Mouse (Mus musculus): ENCODE measurements at regions not wholly inside any gene's neighbourhood (a gene's known extent, or its start where the extent isn't known, plus 50 kb on each side); places are given as distances from the start of the nearest gene placed in this dataset.
A peak's percentile ranks its signal among the peaks of the same experiment; 100 is the strongest.

DNA sequence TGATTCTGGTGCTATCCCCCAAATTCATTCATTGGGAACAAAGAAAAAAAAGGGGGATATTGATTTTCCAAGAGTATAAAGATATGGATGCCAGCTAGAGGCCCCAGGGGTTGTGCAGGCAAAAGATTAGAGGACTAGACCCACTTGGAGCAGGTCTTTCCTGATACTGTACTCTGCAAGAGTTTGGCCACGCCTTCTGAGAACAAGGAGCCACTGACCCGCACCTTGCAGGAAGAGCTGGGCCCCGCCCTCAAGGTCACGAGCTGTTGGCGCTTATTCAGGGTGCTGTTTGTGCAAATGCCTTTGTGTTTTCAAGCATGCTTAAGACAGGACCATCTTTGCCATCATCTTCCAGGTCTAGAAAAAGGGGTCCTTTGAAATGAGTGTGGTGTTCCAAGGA is 54.5 kb upstream of the Slc7a1 start:
- DNase-seq (ENCODE audit: low spot score in 2 of 2): no peak

DNA sequence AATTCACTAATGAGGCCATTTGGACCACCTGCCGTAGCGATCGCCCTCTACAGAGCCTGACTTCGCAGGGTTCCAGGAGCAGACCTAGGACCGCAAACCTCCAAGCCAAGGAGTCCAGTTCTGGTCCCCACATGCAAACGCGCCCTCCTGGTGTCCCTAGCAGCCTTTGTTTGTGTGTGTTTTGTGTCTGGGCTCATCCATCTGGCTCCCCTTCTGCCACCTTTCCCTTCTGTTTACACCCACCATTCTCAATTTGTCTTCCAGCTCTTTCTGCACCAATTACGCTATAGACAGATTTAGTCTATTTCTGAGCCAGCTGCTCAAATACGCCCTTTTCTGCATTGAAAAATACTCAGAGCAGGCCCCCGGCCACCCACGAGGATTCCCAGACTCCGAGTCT is 54.1 kb upstream of the Slc7a1 start:
- DNase-seq (ENCODE audit: low spot score in 2 of 2): peak; percentile 75 to 90

GRCm38 (mm10) chr5:148452909-148453632 is 53.4 kb upstream of the Slc7a1 start:
- no peak for DNase-seq (ENCODE audit: low spot score in 2 of 2)

- DNase-seq (ENCODE audit: low spot score in 2 of 2): peak in 1 of 2 experiments; percentile 60
These were observed 52.1 kb upstream of the Slc7a1 start for GRCm38 (mm10) chr5:148451811-148452210.

GRCm38 (mm10) chr5:148450924-148451323 is 51.2 kb upstream of the Slc7a1 start:
- DNase-seq (ENCODE audit: low spot score in 2 of 2): peak in 1 of 2 experiments; percentile 58

All from layer of hippocampus, adult 18-20 months (tissue).